ENCODE assay signal across 8 mouse cellular contexts in the genomic region with DNA sequence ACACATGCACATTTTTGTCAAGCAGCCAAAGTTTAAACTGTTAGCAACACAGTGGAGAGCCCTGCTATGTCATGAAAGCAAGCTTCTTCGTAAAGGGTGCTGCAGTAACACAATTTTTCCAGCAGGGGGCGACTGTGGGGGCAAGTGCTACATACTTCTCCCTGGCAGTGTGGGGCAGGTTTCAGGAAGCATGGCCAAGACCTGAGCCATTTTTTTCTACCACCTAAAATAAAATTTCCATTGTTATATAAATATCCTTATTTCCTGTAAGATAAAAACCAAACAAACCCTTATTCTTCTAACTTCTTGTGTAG.
DNase-seq lines count a peak whose midpoint lies in the region; ATAC-seq and TF ChIP-seq lines count a peak whose summit lies in the region.

No protein-coding gene starts in this region.

- no peak overlapping the region for H3K9ac ChIP-seq in midbrain, embryonic 14.5 days (replicated peaks; ENCODE audit: low read length)
- no peak overlapping the region for H3K9ac ChIP-seq in midbrain, embryonic 16.5 days (ENCODE audit: low read depth, low read length)
- no peak overlapping the region for H3K9ac ChIP-seq in intestine, postnatal 0 days (ENCODE audit: low read depth, low read length)

- H3K4me3 ChIP-seq in midbrain, embryonic 14.5 days (replicated peaks; ENCODE audit: low read depth, low read length): no peak overlapping the region
- H3K4me3 ChIP-seq in midbrain, embryonic 16.5 days (ENCODE audit: low read depth, low read length): no peak overlapping the region
- no peak overlapping the region for H3K4me3 ChIP-seq in intestine, postnatal 0 days (ENCODE audit: low read depth, low read length)
- no peak overlapping the region for H3K4me3 ChIP-seq in spleen, adult 2 months (ENCODE audit: extremely low read depth, insufficient read depth, insufficient read length)

- no peaks in the 10 kb centered on the region for H3K4me1 ChIP-seq in midbrain, embryonic 14.5 days (ENCODE audit: control insufficient read depth, insufficient read depth, low read length)
- H3K4me1 ChIP-seq in midbrain, embryonic 16.5 days (ENCODE audit: control insufficient read depth, insufficient read depth, low read length): 0 out of 2 replicates have a peak, but pooled peaks cover 7% of the 10 kb centered on the region
- peaks cover 7% of the 10 kb centered on the region; the same call in 1 of the 2 replicates for H3K4me1 ChIP-seq in intestine, postnatal 0 days (replicated peaks; ENCODE audit: control insufficient read depth, insufficient read depth, low read length)
- no peaks in the 10 kb centered on the region for H3K4me1 ChIP-seq in spleen, adult 2 months (ENCODE audit: control insufficient read depth, insufficient read depth, insufficient read length)

- ATAC-seq in midbrain, embryonic 14.5 days (ENCODE audit: low FRiP score, low TSS enrichment): no peak
- no peak for ATAC-seq in midbrain, embryonic 16.5 days
- ATAC-seq in intestine, postnatal 0 days: peak; percentile 46; the same call in 1 of the 2 replicates

- no peak overlapping the region for H3K4me2 ChIP-seq in midbrain, embryonic 14.5 days (ENCODE audit: low read length)
- no peak overlapping the region for H3K4me2 ChIP-seq in midbrain, embryonic 16.5 days (ENCODE audit: low read length)
- H3K4me2 ChIP-seq in intestine, postnatal 0 days (replicated peaks; ENCODE audit: low read depth): no peak overlapping the region

- H3K36me3 ChIP-seq in midbrain, embryonic 14.5 days (ENCODE audit: control insufficient read depth, insufficient read depth, low read length): no peaks in the 10 kb centered on the region; the same call in 1 of the 2 replicates
- H3K36me3 ChIP-seq in midbrain, embryonic 16.5 days (ENCODE audit: control insufficient read depth, insufficient read depth, low read length): no peaks in the 10 kb centered on the region
- H3K36me3 ChIP-seq in intestine, postnatal 0 days (ENCODE audit: control insufficient read depth, insufficient read depth): no peaks in the 10 kb centered on the region
- H3K36me3 ChIP-seq in spleen, adult 2 months (ENCODE audit: control insufficient read depth, insufficient read depth, low read length): peaks cover 4% of the 10 kb centered on the region; the same call in 1 of the 2 replicates

- WGBS in midbrain, embryonic 14.5 days: 45% methylated on average over 2 of the region's 2 CpGs
- 41% methylated on average over 2 of the region's 2 CpGs for WGBS in midbrain, embryonic 16.5 days
- 32% methylated on average over 2 of the region's 2 CpGs for WGBS in intestine, postnatal 0 days
- 35% methylated on average over 2 of the region's 2 CpGs for WGBS in spleen, adult 2 months

- H3K27ac ChIP-seq in midbrain, embryonic 14.5 days (replicated peaks; ENCODE audit: low read depth, low read length): no peak overlapping the region
- no peak overlapping the region for H3K27ac ChIP-seq in midbrain, embryonic 16.5 days (ENCODE audit: low read length)
- H3K27ac ChIP-seq in intestine, postnatal 0 days (ENCODE audit: low read depth, low read length): no peak overlapping the region
- H3K27ac ChIP-seq in spleen, adult 2 months (ENCODE audit: insufficient read depth, low read length): no peak overlapping the region

- H3K9me3 ChIP-seq in midbrain, embryonic 14.5 days (ENCODE audit: control insufficient read depth, low read length): no peaks in the 10 kb centered on the region
- H3K9me3 ChIP-seq in midbrain, embryonic 16.5 days (replicated peaks; ENCODE audit: control insufficient read depth, low read length, poor library complexity, severe bottlenecking): no peaks in the 10 kb centered on the region
- H3K9me3 ChIP-seq in intestine, postnatal 0 days (ENCODE audit: control insufficient read depth): no peaks in the 10 kb centered on the region

- H3K27me3 ChIP-seq in midbrain, embryonic 14.5 days (ENCODE audit: control insufficient read depth, insufficient read depth, low read length): no peaks in the 10 kb centered on the region
- no peaks in the 10 kb centered on the region for H3K27me3 ChIP-seq in midbrain, embryonic 16.5 days (ENCODE audit: control insufficient read depth, insufficient read depth, low read depth, low read length)
- H3K27me3 ChIP-seq in intestine, postnatal 0 days (replicated peaks; ENCODE audit: control insufficient read depth, insufficient read depth, low read length): no peaks in the 10 kb centered on the region
- no peaks in the 10 kb centered on the region for H3K27me3 ChIP-seq in spleen, adult 2 months (ENCODE audit: control insufficient read depth, insufficient read depth, low read length)

- no peak for TF ChIP-seq POLR2A in spleen, adult 2 months (IDR thresholded peaks at IDR 0.05; ENCODE audit: low read depth, low read length)

- DNase-seq in embryo, embryonic 10.5 days (ENCODE audit: low spot score): peak; percentile 46
- no peak for DNase-seq in embryo, embryonic 11 days
- peak; percentile 41 for DNase-seq in midbrain, embryonic 14.5 days
- DNase-seq in spleen, adult 2 months (ENCODE audit: low read depth in 1 of 2, low spot score in 2 of 2): peak; percentile 17 to 37
- no peak for DNase-seq in layer of hippocampus, adult 18-20 months (ENCODE audit: low spot score in 2 of 2)
- no peak for DNase-seq in frontal cortex, postnatal 14 days (ENCODE audit: low spot score in 2 of 2)

- peak; percentile 83 for TF ChIP-seq CTCF in intestine, postnatal 0 days (IDR thresholded peaks at IDR 0.05; ENCODE audit: low read depth)
- TF ChIP-seq CTCF in spleen, adult 2 months (IDR thresholded peaks at IDR 0.05; ENCODE audit: extremely low read depth, insufficient read depth, insufficient read length, insufficient replicate concordance): peak; percentile 66; the same call in 1 of the 2 replicates

Comparison
In these comparisons a context has a peak if more than half of its experiments do, and no peak if none do; other contexts are left out.
1. DNase-seq: peak in embryo, embryonic 10.5 days (single experiment), midbrain, embryonic 14.5 days (single experiment) and spleen, adult 2 months (2 of 2); none in embryo, embryonic 11 days (single experiment), layer of hippocampus, adult 18-20 months (0 of 2) and frontal cortex, postnatal 14 days (0 of 2).